8 mouse cellular contexts compared by ENCODE assay signal in genomic region chr3:29082296-29082995, GRCm38 (mm10). TPM values are rescaled to one million over a fixed set of nuclear protein-coding genes. Genes with fewer than 3 reads are reported as not detected.
A peak's percentile ranks its signal among the peaks of the same experiment; 100 is the strongest.
DNase-seq lines count a peak whose midpoint lies in the region; ATAC-seq and TF ChIP-seq lines count a peak whose summit lies in the region.

No protein-coding gene starts in this region.

- no peak overlapping the region for H3K27ac ChIP-seq in brown adipose tissue, adult 24 weeks (replicated peaks; ENCODE audit: low read depth, low read length)
- no peak overlapping the region for H3K27ac ChIP-seq in kidney, adult 2 months (ENCODE audit: insufficient read depth, low read depth, low read length)
- peak overlapping the region; percentile 53; the same call in 1 of the 2 replicates for H3K27ac ChIP-seq in limb, embryonic 10.5 days
- peak overlapping the region; percentile 77 for H3K27ac ChIP-seq in midbrain, embryonic 15.5 days

- peak overlapping the region; percentile 52 for H3K4me3 ChIP-seq in brown adipose tissue, adult 24 weeks (ENCODE audit: insufficient read depth, low read depth, low read length)
- H3K4me3 ChIP-seq in kidney, adult 2 months (ENCODE audit: insufficient read depth, low read depth, low read length), result peak overlapping the region; percentile 37; the same call in 1 of the 2 replicates
- H3K4me3 ChIP-seq in limb, embryonic 10.5 days, result peak overlapping the region; percentile 61
- H3K4me3 ChIP-seq in midbrain, embryonic 15.5 days, result peak overlapping the region; percentile 77

- H3K4me1 ChIP-seq in brown adipose tissue, adult 24 weeks (ENCODE audit: control insufficient read depth, insufficient read depth, insufficient read length, low read length), result no peaks in the 10 kb centered on the region
- no peaks in the 10 kb centered on the region for H3K4me1 ChIP-seq in kidney, adult 2 months (ENCODE audit: control insufficient read depth, insufficient read depth, low read length)
- H3K4me1 ChIP-seq in limb, embryonic 10.5 days, result peaks cover 20% of the 10 kb centered on the region
- peaks cover 18% of the 10 kb centered on the region for H3K4me1 ChIP-seq in midbrain, embryonic 15.5 days

- H3K4me2 ChIP-seq in midbrain, embryonic 15.5 days, result peak overlapping the region; percentile 87

- DNase-seq in adrenal gland, postnatal 10 days, result peak; percentile 34
- DNase-seq in adrenal gland, adult 8-10 months, result no peak
- peak; percentile 14 to 41 for DNase-seq in frontal cortex, adult 2 months (ENCODE audit: extremely low spot score in 1 of 2, low spot score in 1 of 2)
- DNase-seq in kidney, adult 2 months, result peak; percentile 18
- DNase-seq in limb, embryonic 10.5 days (ENCODE audit: low spot score), result peak; percentile 68

- ATAC-seq in midbrain, embryonic 15.5 days (replicated peaks), result peak; percentile 90
- no peak for ATAC-seq in erythroid progenitor cell, adult 5-6 weeks (replicated peaks; ENCODE audit: low FRiP score, poor library complexity, severe bottlenecking)

- no peak for TF ChIP-seq CTCF in kidney, adult 2 months (conservative IDR thresholded peaks at IDR 0.05; ENCODE audit: insufficient read depth, insufficient read length, low read depth, low read length)

- WGBS in kidney, adult 2 months, result 3% methylated on average over 58 of the region's 59 CpGs
- WGBS in limb, embryonic 10.5 days, result under 1% methylated on average over 47 of the region's 59 CpGs
- WGBS in midbrain, embryonic 15.5 days, result under 1% methylated on average over 52 of the region's 59 CpGs

- peak overlapping the region; percentile 49 for H3K9ac ChIP-seq in midbrain, embryonic 15.5 days

- 0 out of 2 replicates have a peak, but pooled peaks cover 2% of the 10 kb centered on the region for H3K27me3 ChIP-seq in kidney, adult 2 months (replicated peaks; ENCODE audit: control insufficient read depth, insufficient read depth, low read length)
- H3K27me3 ChIP-seq in limb, embryonic 10.5 days (ENCODE audit: low read depth, poor library complexity, severe bottlenecking), result peaks cover 78% of the 10 kb centered on the region
- no peaks in the 10 kb centered on the region for H3K27me3 ChIP-seq in midbrain, embryonic 15.5 days (replicated peaks)

- TF ChIP-seq POLR2A in kidney, adult 2 months (IDR thresholded peaks at IDR 0.05; ENCODE audit: low read depth, low read length), result no peak

- H3K36me3 ChIP-seq in kidney, adult 2 months (ENCODE audit: control insufficient read depth, insufficient read depth, low read length), result no peaks in the 10 kb centered on the region
- H3K36me3 ChIP-seq in limb, embryonic 10.5 days, result no peaks in the 10 kb centered on the region
- H3K36me3 ChIP-seq in midbrain, embryonic 15.5 days (replicated peaks), result no peaks in the 10 kb centered on the region

- no peaks in the 10 kb centered on the region for H3K9me3 ChIP-seq in limb, embryonic 10.5 days (replicated peaks)
- H3K9me3 ChIP-seq in midbrain, embryonic 15.5 days, result no peaks in the 10 kb centered on the region

RNA-seq across cellular contexts. Expression of gene Egfem1, which starts 0.6 kb away (rescaled TPM):
- under 1 TPM; 0.58 to 0.60 TPM for total RNA-seq in adrenal gland, postnatal 10 days (2021)
- total RNA-seq in adrenal gland, adult 8-10 months (2022), result under 1 TPM in 2 of 4 experiments, not detected in 2; 0.18 to 0.21 TPM
- polyA plus RNA-seq in brown adipose tissue, adult 24 weeks (2012; ENCODE audit: insufficient read depth, insufficient read length, missing spikeins), result not detected in 2 replicates
- 8.1 and 12.3 TPM in 2 replicates for polyA plus RNA-seq in frontal cortex, adult 2 months (2012; rRNA removed)
- 0.25 and 1.2 TPM in 2 replicates for polyA plus RNA-seq in kidney, adult 2 months (2012; rRNA removed)
- polyA plus RNA-seq in limb, embryonic 10.5 days (2016; fragmentation: Nextera tagmentation; extraction: Ambion mirVana), result 0.41 and 2.6 TPM in 2 replicates
- polyA plus RNA-seq in midbrain, embryonic 15.5 days (2015; fragmentation: Nextera tagmentation; extraction: Ambion mirVana), result 7.9 TPM in 2 replicates
- not detected in 2 replicates for total RNA-seq in erythroid progenitor cell, adult 5-6 weeks (2015; ENCODE audit: low replicate concordance)
- total RNA-seq in erythroid progenitor cell, adult 5-6 weeks (2017; ENCODE audit: low replicate concordance), result not detected in 2 replicates

Comparison
In these comparisons a context has a peak if more than half of its experiments do, and no peak if none do; other contexts are left out.
1. H3K27ac ChIP-seq: peak in limb, embryonic 10.5 days (single experiment) and midbrain, embryonic 15.5 days (single experiment); none in brown adipose tissue, adult 24 weeks (single experiment) and kidney, adult 2 months (single experiment).
2. Peak in every context shown above with its lines, with median percentiles within 50 percentile points of each other: H3K4me3 ChIP-seq.